Mouse (Mus musculus) left cerebral cortex, postnatal 14 days (tissue): ENCODE data around the gene Sub1. TPM values are rescaled to one million over a fixed set of nuclear protein-coding genes. Genes with fewer than 3 reads are reported as not detected.
A peak's percentile ranks its signal among the peaks of the same experiment; 100 is the strongest.

Experiments used
- DNase-seq, 2 experiments: peaks; one replicate each; pipeline ENCODE4 v3.0.0; 2021 to 2022; ENCODE audit warnings: low spot score in 2 of 2, mixed read lengths in 1 of 2
- intact Hi-C: fragments of 180-260 bp; cut with DNase I; formaldehyde crosslinking; loops from one replicate; pipeline ENCODE4 v1.15.1; 2025
- total RNA-seq, 2 experiments: library from RNA; stranded (reverse); gene quantifications; 2 replicates each; pipeline ENCODE4 v1.2.3; 2021

Gene Sub1
- total RNA-seq, 2 experiments from 2014 or later = 308 to 316 TPM

DNA sequence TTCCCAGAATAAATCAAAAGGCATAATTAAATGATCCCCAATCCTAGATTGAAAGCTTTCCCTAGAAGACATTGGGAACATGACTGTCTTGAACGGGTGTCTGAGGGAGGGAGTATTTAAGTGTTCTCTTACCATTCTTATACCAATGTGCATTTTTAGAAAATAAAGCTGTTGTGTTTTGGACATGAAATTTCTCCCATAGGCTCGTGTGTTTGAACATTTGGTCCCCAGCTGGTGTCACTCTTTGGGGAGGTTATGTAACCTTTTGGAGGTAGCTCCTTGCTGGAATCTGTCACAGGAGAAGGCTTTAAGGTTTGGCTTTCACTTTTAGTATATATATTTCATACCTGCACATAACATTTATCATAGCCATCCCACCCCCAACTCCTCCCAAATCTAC lies 18.6 kb downstream of the Sub1 start:
- intact Hi-C loops = loop anchor here (10.0 kb wide), 2 partner anchors 137 to 397 kb away; partner anchors contain the start of gene Zfr
- DNase-seq = no peak

- DNase-seq = no peak
Observed at GRCm38 (mm10) chr15:11977071-11977470, 19.7 kb downstream of the Sub1 start.

DNA sequence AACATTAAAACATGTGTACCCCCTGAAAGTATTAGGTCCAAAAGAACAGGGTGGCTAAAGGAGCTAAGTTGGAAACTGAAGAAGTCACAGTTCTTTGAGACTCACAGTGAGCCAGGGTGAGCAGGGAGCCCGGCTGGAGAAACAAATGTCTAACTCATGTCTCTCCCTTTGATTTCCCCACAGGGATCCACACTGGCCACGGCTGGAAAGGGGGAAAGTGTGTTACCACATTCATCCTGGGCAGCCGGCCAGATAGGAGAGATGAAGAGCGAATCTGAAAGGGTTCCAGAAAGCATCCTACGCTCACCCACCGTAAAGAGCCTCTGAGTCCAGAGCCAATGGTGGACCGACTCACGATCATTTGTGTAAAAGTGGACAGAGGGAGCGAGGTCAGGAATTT lies 20.9 kb downstream of the Sub1 start:
- intact Hi-C loops = loop anchor here (10.0 kb wide), 2 partner anchors 139 to 399 kb away; partner anchors contain the start of gene Zfr
- no peak for DNase-seq

More at GRCm38 (mm10) chr15:11977071-11977470, 19.7 kb downstream of the Sub1 start:
- intact Hi-C loops = loop anchor here (10.0 kb wide), 2 partner anchors 138 to 398 kb away; partner anchors contain the start of gene Zfr

GRCm38 (mm10) chr15:11971854-11972420 lies 24.8 kb downstream of the Sub1 start:
- intact Hi-C loops = loop anchor here (1.0 to 10.0 kb wide), 4 partner anchors 113 to 403 kb away; partner anchors contain the start of gene Zfr

DNA sequence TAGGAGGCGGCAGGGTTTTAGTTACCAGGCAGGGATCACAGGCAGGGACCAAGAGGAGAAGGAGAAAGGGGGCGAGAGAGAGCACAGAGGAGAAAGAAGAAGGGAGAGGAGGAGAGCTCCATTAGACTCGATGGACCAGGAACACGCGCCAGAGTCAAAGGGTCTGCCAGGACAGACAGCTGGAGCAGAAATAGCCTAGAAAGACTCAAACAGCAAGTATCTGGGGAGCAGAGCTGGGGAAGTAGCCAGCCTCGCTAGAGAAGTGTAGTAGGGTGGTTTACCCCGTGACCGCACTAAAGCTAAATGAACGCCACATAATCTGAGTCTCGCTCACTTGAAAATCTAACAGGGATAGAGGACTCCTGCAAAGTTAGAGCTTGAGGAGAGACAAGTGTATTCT lies 26.2 kb downstream of the Sub1 start:
- no peak for DNase-seq
- intact Hi-C loops = loop anchor here (10.0 kb wide), 2 partner anchors 144 to 404 kb away; partner anchors contain the start of gene Zfr

More at GRCm38 (mm10) chr15:11971854-11972420, 24.8 kb downstream of the Sub1 start:
- DNase-seq = peak; percentile 77 to 87

DNA sequence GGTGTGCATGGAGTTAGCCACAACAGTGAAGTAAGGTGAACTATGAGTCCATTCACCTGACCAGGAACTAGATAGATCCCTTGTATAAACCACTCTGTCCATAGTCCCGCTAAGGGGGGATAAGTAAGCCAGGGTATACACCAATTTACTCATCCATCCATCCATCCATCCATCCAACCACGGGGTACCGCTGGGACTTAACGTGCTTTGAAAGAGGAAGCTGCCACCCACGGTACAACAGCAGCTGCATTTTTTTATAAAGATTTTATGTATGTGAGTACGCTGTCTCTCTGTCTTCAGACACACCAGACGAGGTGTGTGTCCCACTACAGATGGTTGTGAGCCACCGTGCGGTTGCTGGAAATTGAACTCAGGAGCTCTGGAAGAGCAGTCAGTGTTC lies 27.9 kb downstream of the Sub1 start:
- intact Hi-C loops = loop anchor here (5.0 to 10.0 kb wide), 2 partner anchors 472 to 934 kb away; partner anchors contain the start of gene Rxfp3
- DNase-seq = no peak

GRCm38 (mm10) chr15:11966367-11966766 lies 30.4 kb downstream of the Sub1 start:
- intact Hi-C loops = loop anchor here (1.0 to 10.0 kb wide), 5 partner anchors 213 to 932 kb away; partner anchors contain the start of gene Rxfp3
- DNase-seq = peak in 1 of 2 experiments; percentile 69

DNA sequence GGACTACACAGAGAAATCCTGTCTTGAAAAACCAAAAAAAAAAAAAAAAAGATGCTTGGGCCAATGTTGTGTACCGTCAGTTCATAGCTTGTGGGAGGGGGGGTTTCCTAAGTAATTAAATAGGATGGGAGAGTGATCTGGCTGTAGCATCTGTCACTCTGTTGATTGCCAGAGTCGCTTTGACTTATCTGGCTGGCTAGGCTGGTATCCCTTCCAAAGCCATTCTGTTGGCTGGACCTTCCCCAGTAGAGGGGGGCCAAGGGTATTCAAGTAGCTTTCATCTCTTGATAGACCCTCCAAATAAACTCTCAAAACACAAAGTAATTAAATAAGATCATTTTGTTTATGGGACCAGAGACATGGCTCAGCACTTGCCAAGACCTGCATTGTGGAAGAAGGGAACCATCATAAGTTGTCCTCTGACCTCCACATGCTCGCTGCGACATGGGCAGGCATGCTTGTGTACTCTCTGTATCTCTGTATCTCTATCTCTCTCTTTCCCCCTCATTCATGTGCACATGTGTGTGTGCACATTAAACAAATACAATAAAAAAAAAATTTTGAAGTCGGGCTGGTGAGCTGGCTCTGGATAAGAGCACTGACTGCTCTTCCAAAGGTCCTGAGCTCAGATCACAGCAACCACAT lies 31.5 kb downstream of the Sub1 start:
- DNase-seq = no peak
- intact Hi-C loops = loop anchor here (5.0 to 10.0 kb wide), 2 partner anchors 468 to 931 kb away; partner anchors contain the start of gene Rxfp3

DNA sequence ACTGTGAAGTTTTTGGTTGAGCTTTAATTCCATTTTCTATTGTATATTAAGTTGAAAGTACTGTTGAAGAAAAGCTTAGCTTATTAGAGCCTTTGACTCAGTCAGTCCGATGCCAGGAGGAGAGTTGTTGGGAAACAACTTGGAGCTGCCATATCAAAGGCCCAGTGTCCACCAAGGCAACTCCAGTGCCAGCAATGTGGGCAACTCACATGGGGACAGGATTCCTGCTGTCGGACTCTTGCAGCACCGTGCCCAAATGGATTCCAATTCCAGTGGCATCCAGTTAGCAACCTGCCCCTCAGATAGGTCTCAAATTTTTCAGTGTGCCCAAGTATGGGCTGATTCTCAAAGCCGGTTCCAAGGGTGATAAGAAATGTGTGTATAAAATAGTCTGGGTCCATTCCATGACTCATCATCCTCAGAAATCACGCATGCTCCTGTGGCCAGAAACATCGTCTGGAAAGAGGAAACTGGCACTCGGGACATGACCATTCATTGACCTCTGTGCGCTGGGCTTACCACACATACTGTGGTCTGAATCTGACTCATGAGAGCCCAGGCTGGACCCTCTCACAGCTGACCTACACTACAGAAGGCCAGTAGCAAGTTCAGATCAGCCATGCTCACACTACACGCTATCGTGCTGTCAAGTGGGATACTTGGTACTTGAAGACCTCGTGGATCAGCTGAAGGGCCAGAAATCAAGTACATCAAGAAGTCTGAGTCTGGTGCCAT lies 32.8 kb downstream of the Sub1 start:
- intact Hi-C loops = loop anchor here (10.0 kb wide), 1 partner anchor 929 kb away; the partner anchor contains the start of gene Rxfp3
- DNase-seq = no peak

- intact Hi-C loops = loop anchor here (10.0 kb wide), 1 partner anchor 925 kb away; the partner anchor contains the start of gene Rxfp3
- DNase-seq = no peak
Observed at GRCm38 (mm10) chr15:11959716-11960115, 37.1 kb downstream of the Sub1 start.

DNA sequence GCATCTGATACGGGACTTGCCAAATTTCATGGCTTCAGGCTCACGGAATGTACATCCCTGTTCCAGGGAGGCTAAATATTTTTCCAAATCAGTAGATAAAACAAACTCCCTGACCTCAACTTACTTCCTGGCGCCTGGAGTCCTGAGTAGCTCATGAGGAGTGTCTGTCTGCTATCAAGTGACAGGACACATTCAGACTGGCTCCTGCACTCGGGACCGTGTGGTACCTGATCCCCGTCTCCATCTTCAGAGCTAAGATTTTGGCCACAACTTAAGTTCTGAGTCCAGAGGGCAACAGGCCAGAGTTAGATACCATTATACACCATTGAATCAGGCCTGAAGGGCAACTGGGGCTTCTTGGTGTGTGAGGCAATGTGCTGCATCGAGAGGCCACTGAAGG lies 40.7 kb downstream of the Sub1 start:
- intact Hi-C loops = no loop called here
- DNase-seq = no peak

GRCm38 (mm10) chr15:11954190-11954589 lies 42.6 kb downstream of the Sub1 start:
- DNase-seq = no peak
- intact Hi-C loops = no loop called here

- intact Hi-C loops = no loop called here
Observed at GRCm38 (mm10) chr15:11952159-11952558, 44.6 kb downstream of the Sub1 start.

GRCm38 (mm10) chr15:11951181-11951580 lies 45.6 kb downstream of the Sub1 start:
- no peak for DNase-seq

More at GRCm38 (mm10) chr15:11952159-11952558, 44.6 kb downstream of the Sub1 start:
- DNase-seq = no peak

GRCm38 (mm10) chr15:11950144-11950543 lies 46.6 kb downstream of the Sub1 start:
- intact Hi-C loops = no loop called here
- no peak for DNase-seq

More at GRCm38 (mm10) chr15:11951181-11951580, 45.6 kb downstream of the Sub1 start:
- intact Hi-C loops = no loop called here

DNA sequence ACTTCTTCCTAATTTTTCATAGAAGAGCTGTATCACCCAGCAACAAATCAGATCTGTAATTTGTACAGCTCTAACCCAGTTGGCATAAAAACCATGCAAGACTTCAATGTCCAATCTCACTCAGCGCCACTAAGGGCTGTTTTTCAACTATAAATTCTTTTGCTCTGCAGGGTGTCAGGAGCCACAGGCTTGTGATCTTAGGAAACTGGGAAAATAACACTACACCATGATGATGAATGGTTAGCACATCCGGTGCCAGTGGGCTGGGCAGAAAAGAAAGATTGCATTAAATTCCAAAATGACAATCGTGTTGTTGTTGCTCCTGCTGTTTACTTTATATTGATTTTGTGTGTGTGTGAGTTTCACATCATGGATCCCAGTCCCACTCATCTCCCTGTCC lies 47.3 kb downstream of the Sub1 start:
- no peak for DNase-seq
- intact Hi-C loops = no loop called here

DNA sequence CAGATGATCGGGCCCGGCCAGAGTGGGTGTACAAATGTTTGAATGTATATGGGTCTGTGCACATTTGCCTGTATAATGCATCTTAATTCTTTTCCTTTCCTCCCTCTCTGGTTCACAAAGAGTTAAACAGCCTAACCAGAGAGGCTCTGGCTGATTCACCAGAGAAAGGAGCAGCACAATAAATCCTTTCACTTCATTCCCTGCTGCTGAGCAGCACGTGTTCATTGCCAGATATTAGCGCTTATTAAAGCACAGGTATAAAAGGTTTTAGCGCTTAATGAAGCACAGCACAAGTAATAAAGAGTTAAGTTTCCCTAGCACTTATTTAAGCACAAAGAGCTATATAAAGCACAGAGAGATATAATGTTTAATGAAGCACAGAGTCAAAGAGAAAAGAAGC lies 55.9 kb downstream of the Sub1 start:
- intact Hi-C loops = no loop called here
- DNase-seq = no peak
